Comparison of ENCODE assay signal across 27 mouse cellular contexts in genomic region chr11:46157462-46157861, GRCm38 (mm10). TPM values are rescaled to one million over a fixed set of nuclear protein-coding genes. Genes with fewer than 3 reads are reported as not detected.
DNase-seq lines count a peak whose midpoint lies in the region; ATAC-seq and TF ChIP-seq lines count a peak whose summit lies in the region.
"Had no signal": no experiment of that assay in that cellular context is flagged by ENCODE, and none has a peak within 500 bp of the region (broad histone marks: within the 10 kb centered on the region; RNA-seq: fewer than 3 reads in every experiment).

No protein-coding gene starts in this region.

- no peak for TF ChIP-seq EP300 in heart, postnatal 0 days (IDR thresholded peaks at IDR 0.05; ENCODE audit: low read depth)
- TF ChIP-seq EP300 in liver, embryonic 14.5 days (IDR thresholded peaks at IDR 0.05; ENCODE audit: low read depth), result no peak
- no peak for TF ChIP-seq EP300 in CH12.LX (IDR thresholded peaks at IDR 0.05; ENCODE audit: low read length)

- H3K27me3 ChIP-seq in heart, postnatal 0 days (ENCODE audit: control insufficient read depth, insufficient read depth, low read length), result no peaks in the 10 kb centered on the region
- no peaks in the 10 kb centered on the region for H3K27me3 ChIP-seq in liver, embryonic 14.5 days (ENCODE audit: control insufficient read depth, insufficient read depth, low read length)
- no peaks in the 10 kb centered on the region for H3K27me3 ChIP-seq in CH12.LX (replicated peaks)
- H3K27me3 ChIP-seq: embryonic facial prominence, embryonic 13.5 days; forebrain, embryonic 12.5 days; heart, embryonic 12.5 days; midbrain, embryonic 15.5 days; Patski had no signal

- TF ChIP-seq RAD21 in CH12.LX (IDR thresholded peaks at IDR 0.05; ENCODE audit: low read depth, low read length), result peak; percentile 24

- H3K36me3 ChIP-seq in heart, postnatal 0 days (replicated peaks; ENCODE audit: control insufficient read depth, insufficient read depth, low read length), result no peaks in the 10 kb centered on the region
- no peaks in the 10 kb centered on the region for H3K36me3 ChIP-seq in liver, embryonic 14.5 days (replicated peaks; ENCODE audit: control insufficient read depth, insufficient read depth, low read depth)
- no peaks in the 10 kb centered on the region for H3K36me3 ChIP-seq in CH12.LX (replicated peaks in 1 of 2; ENCODE audit: control insufficient read depth in 1 of 2, insufficient read depth in 1 of 2, low read length in 1 of 2)
- H3K36me3 ChIP-seq: embryonic facial prominence, embryonic 13.5 days; forebrain, embryonic 12.5 days; midbrain, embryonic 15.5 days had no signal

- TF ChIP-seq CTCF in heart, postnatal 0 days (IDR thresholded peaks at IDR 0.05; ENCODE audit: low read depth), result peak; percentile 57
- peak; percentile 22; the same call in 1 of the 2 replicates for TF ChIP-seq CTCF in liver, embryonic 14.5 days (IDR thresholded peaks at IDR 0.05; ENCODE audit: low read depth)
- TF ChIP-seq CTCF in CH12.LX (conservative IDR thresholded peaks at IDR 0.05 in 1 of 2, IDR thresholded peaks at IDR 0.05 in 1 of 2; ENCODE audit: low read depth in 2 of 2, low read length in 2 of 2), result peak in 1 of 2 experiments; percentile 29; a peak in 2 of 4 replicates

- no peaks in the 10 kb centered on the region for H3K9me3 ChIP-seq in heart, postnatal 0 days (replicated peaks; ENCODE audit: control insufficient read depth, low read length)
- no peaks in the 10 kb centered on the region for H3K9me3 ChIP-seq in liver, embryonic 14.5 days (ENCODE audit: control insufficient read depth, low read length)
- H3K9me3 ChIP-seq in CH12.LX (replicated peaks; ENCODE audit: low read length), result no peaks in the 10 kb centered on the region
- H3K9me3 ChIP-seq: embryonic facial prominence, embryonic 13.5 days; forebrain, embryonic 12.5 days; heart, embryonic 12.5 days; megakaryocyte, embryonic 14.5 days; midbrain, embryonic 15.5 days had no signal

- dilution Hi-C loops in CH12.LX (cut with MboI; ENCODE audit: extremely low pct_ligation_motif_present, extremely low pct_unique_long_range_greater_than_20kb, low sequenced_read_pairs), result no loop called here

- no peak overlapping the region for H3K27ac ChIP-seq in heart, postnatal 0 days (ENCODE audit: low read depth)
- no peak overlapping the region for H3K27ac ChIP-seq in liver, embryonic 14.5 days
- H3K27ac ChIP-seq in CH12.LX (ENCODE audit: insufficient read depth, low read depth), result no peak overlapping the region
- H3K27ac ChIP-seq: embryonic facial prominence, embryonic 13.5 days; forebrain, embryonic 12.5 days; left cerebral cortex, adult 2 months; midbrain, embryonic 15.5 days had no signal

- H3K4me1 ChIP-seq in heart, postnatal 0 days (ENCODE audit: control insufficient read depth, insufficient read depth), result no peaks in the 10 kb centered on the region
- H3K4me1 ChIP-seq in liver, embryonic 14.5 days (replicated peaks; ENCODE audit: control insufficient read depth in 2 of 2, insufficient read depth in 2 of 2, low read length in 1 of 2), result no peaks in the 10 kb centered on the region
- H3K4me1 ChIP-seq in CH12.LX (ENCODE audit: control insufficient read depth in 1 of 2, insufficient read depth in 2 of 2), result no peaks in the 10 kb centered on the region
- H3K4me1 ChIP-seq: embryonic facial prominence, embryonic 13.5 days; forebrain, embryonic 12.5 days; megakaryocyte, embryonic 14.5 days; midbrain, embryonic 15.5 days had no signal

- in situ Hi-C loops in CH12.LX (cut with MboI; ENCODE audit: low pct_ligation_motif_present, low pct_unique_long_range_greater_than_20kb, low sequenced_read_pairs), result no loop called here

- peak; percentile 49 for ATAC-seq in heart, postnatal 0 days (ENCODE audit: insufficient read depth, low read depth)
- ATAC-seq in liver, embryonic 14.5 days (ENCODE audit: insufficient read depth), result no peak
- ATAC-seq: midbrain, embryonic 15.5 days; Patski had no signal

- no peak overlapping the region for H3K4me3 ChIP-seq in heart, postnatal 0 days (ENCODE audit: low read depth, low read length)
- no peak overlapping the region for H3K4me3 ChIP-seq in liver, embryonic 14.5 days (ENCODE audit: insufficient read depth in 1 of 2, low read depth in 2 of 2, low read length in 2 of 2)
- no peak overlapping the region for H3K4me3 ChIP-seq in CH12.LX (replicated peaks in 1 of 3; ENCODE audit: low read depth in 2 of 3, low read length in 2 of 3, poor library complexity in 1 of 3)
- H3K4me3 ChIP-seq: embryonic facial prominence, embryonic 13.5 days; erythroblast, embryonic 14.5 days; forebrain, embryonic 12.5 days; heart, embryonic 12.5 days; left cerebral cortex, adult 2 months; megakaryocyte, embryonic 14.5 days; midbrain, embryonic 15.5 days had no signal

- no peak for TF ChIP-seq POLR2A in CH12.LX (IDR thresholded peaks at IDR 0.05; ENCODE audit: low read depth, low read length)

- H3K9ac ChIP-seq in heart, postnatal 0 days (replicated peaks; ENCODE audit: low read depth, low read length), result no peak overlapping the region
- no peak overlapping the region for H3K9ac ChIP-seq in liver, embryonic 14.5 days (replicated peaks)
- H3K9ac ChIP-seq in CH12.LX (ENCODE audit: insufficient read depth, low read depth), result no peak overlapping the region
- H3K9ac ChIP-seq: embryonic facial prominence, embryonic 13.5 days; forebrain, embryonic 12.5 days; heart, embryonic 12.5 days; midbrain, embryonic 15.5 days had no signal

- H3K79me2 ChIP-seq in CH12.LX (replicated peaks; ENCODE audit: control insufficient read depth, extremely low read depth, insufficient read depth, poor library complexity, severe bottlenecking), result no peaks in the 10 kb centered on the region

- H3K4me2 ChIP-seq in heart, postnatal 0 days (ENCODE audit: low read depth, low read length), result no peak overlapping the region
- no peak overlapping the region for H3K4me2 ChIP-seq in liver, embryonic 14.5 days (ENCODE audit: low read depth)
- H3K4me2 ChIP-seq in CH12.LX (ENCODE audit: insufficient read depth, low read depth, poor library complexity, severe bottlenecking), result no peak overlapping the region
- H3K4me2 ChIP-seq: embryonic facial prominence, embryonic 13.5 days; forebrain, embryonic 12.5 days; heart, embryonic 12.5 days; midbrain, embryonic 15.5 days had no signal

- DNase-seq in heart, postnatal 0 days (ENCODE audit: low spot score), result peak; percentile 12
- DNase-seq in heart, adult 9 months (ENCODE audit: low spot score in 2 of 2), result no peak
- no peak for DNase-seq in liver, embryonic 14.5 days (ENCODE audit: low read depth in 3 of 3, low spot score in 3 of 3)
- DNase-seq in liver, result no peak
- DNase-seq in CH12.LX (ENCODE audit: extremely low read depth), result no peak
- DNase-seq in NIH3T3 (ENCODE audit: low read depth), result peak; percentile 55
- no peak for DNase-seq in frontal cortex, postnatal 14 days (ENCODE audit: low spot score in 2 of 2)
- DNase-seq in adrenal gland, adult 18-20 months (ENCODE audit: low spot score in 2 of 2), result no peak
- DNase-seq: adrenal gland, adult 2 months; cerebellum, adult 2 months; cerebellum, postnatal 25 days; embryo, embryonic 11 days; heart, postnatal 14 days; kidney, adult 8-10 months; kidney, postnatal 36 days; lung, postnatal 14 days; thymus, postnatal 25 days had no signal

TF ChIP-seq in CH12.LX, 34 proteins besides CTCF, POLR2A, EP300 and RAD21:
- no peak for TF ChIP-seq CHD1 (IDR thresholded peaks at IDR 0.05; ENCODE audit: low read depth, low read length)
- peak; percentile 7; the same call in 1 of the 2 replicates for TF ChIP-seq SMC3 (IDR thresholded peaks at IDR 0.05; ENCODE audit: low read depth, low read length)
- no peak for TF ChIP-seq KAT2A (IDR thresholded peaks at IDR 0.05; ENCODE audit: insufficient replicate concordance, low read length)
TF ChIP-seq in CH12.LX: peak in this region for 1.

RNA-seq across cellular contexts. Expression of gene Nipal4, which starts 8.8 kb away (rescaled TPM):
- total RNA-seq in heart, postnatal 0 days (2014; rRNA removed; ENCODE audit: low replicate concordance), result 3.0 and 10.9 TPM in 2 replicates
- polyA plus RNA-seq in heart, postnatal 0 days (2015; fragmentation: Nextera tagmentation; extraction: Ambion mirVana), result 2.1 and 2.5 TPM in 2 replicates
- polyA plus RNA-seq in liver, embryonic 14.5 days (2012; rRNA removed), result 0.02 and 0.04 TPM in 2 replicates
- not detected in 2 replicates for polyA plus RNA-seq in liver, embryonic 14.5 days (2014; fragmentation: Nextera tagmentation; extraction: Ambion mirVana)
- total RNA-seq in CH12.LX (2012; rRNA removed), result 0.08 TPM in 2 replicates
- total RNA-seq in CH12.LX (2014; rRNA removed), result not detected in 2 replicates
- not detected in 2 replicates for polyA plus RNA-seq in CH12.LX (2012; ENCODE audit: insufficient read length, low read depth)
- not detected for total RNA-seq in adrenal gland, adult 18-20 months (2021)
- total RNA-seq: adrenal gland, adult 2 months; gastrocnemius, adult 18-20 months had no signal
- polyA plus RNA-seq: erythroblast, embryonic 14.5 days; neural tube, embryonic 14.5 days; Patski had no signal

Comparison
In these comparisons a context has a peak if more than half of its experiments do, and no peak if none do; other contexts are left out.
1. DNase-seq: peak in heart, postnatal 0 days (single experiment) and NIH3T3 (single experiment); none in heart, adult 9 months (0 of 2), liver, embryonic 14.5 days (0 of 3), liver (single experiment), CH12.LX (single experiment), frontal cortex, postnatal 14 days (0 of 2) and adrenal gland, adult 18-20 months (0 of 2).